Comparison of ENCODE assay signal across 10 mouse cellular contexts in the genomic region with DNA sequence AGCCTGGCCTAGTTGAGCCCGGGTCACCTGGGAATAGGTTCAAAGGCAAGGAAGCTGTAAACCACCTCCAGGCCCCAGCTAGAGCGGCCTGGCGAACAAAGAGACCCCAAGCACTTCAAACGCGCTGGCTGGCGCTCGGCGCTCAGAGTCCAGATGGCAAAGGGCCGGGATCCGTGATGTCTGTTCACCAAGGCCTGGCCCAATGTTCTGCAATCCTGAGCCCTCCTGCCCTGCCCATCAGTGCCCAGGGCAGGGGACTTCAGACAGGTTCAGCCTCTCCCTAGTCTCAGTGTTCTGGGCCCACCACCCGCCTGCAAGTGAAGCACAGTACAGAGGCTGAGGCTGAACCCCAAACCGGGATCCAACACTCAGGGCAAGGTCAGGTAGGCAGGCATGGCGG. TPM values are rescaled to one million over a fixed set of nuclear protein-coding genes. Genes with fewer than 3 reads are reported as not detected.
DNase-seq lines count a peak whose midpoint lies in the region; ATAC-seq and TF ChIP-seq lines count a peak whose summit lies in the region.
"Had no signal": no experiment of that assay in that cellular context is flagged by ENCODE, and none has a peak within 500 bp of the region (broad histone marks: within the 10 kb centered on the region; RNA-seq: fewer than 3 reads in every experiment).

No protein-coding gene starts in this region.

- DNase-seq in 3T3-L1 (ENCODE audit: low read depth, low spot score) = peak; percentile 34
- DNase-seq in midbrain, embryonic 10.5 days (ENCODE audit: low spot score) = peak; percentile 26
- DNase-seq in c-Kit-positive CD71-positive TER-119-positive erythroid progenitor cells, embryonic 14.5 days (ENCODE audit: low spot score) = no peak
- no peak for DNase-seq in adrenal gland, postnatal 10 days
- DNase-seq: heart, postnatal 4 days; left cerebral cortex, postnatal 4 days had no signal

- H3K27me3 ChIP-seq in forebrain, embryonic 12.5 days = peaks cover 69% of the 10 kb centered on the region
- H3K27me3 ChIP-seq in forebrain, embryonic 16.5 days (replicated peaks; ENCODE audit: control insufficient read depth, insufficient read depth, low read length) = peaks cover 53% of the 10 kb centered on the region
- peaks cover 88% of the 10 kb centered on the region for H3K27me3 ChIP-seq in midbrain, embryonic 10.5 days (ENCODE audit: low read depth, poor library complexity, severe bottlenecking)

- H3K4me1 ChIP-seq in forebrain, embryonic 12.5 days = peaks cover 23% of the 10 kb centered on the region
- peaks cover 11% of the 10 kb centered on the region for H3K4me1 ChIP-seq in forebrain, embryonic 16.5 days (replicated peaks; ENCODE audit: control insufficient read depth, insufficient read depth, low read length)
- no peaks in the 10 kb centered on the region for H3K4me1 ChIP-seq in embryonic fibroblast, embryonic 13.5 days (ENCODE audit: control insufficient read depth, insufficient read depth, low read length)
- H3K4me1 ChIP-seq in midbrain, embryonic 10.5 days = peaks cover 31% of the 10 kb centered on the region

- no peaks in the 10 kb centered on the region for H3K36me3 ChIP-seq in forebrain, embryonic 12.5 days (replicated peaks)
- no peaks in the 10 kb centered on the region for H3K36me3 ChIP-seq in forebrain, embryonic 16.5 days (ENCODE audit: control insufficient read depth, insufficient read depth)
- no peaks in the 10 kb centered on the region for H3K36me3 ChIP-seq in midbrain, embryonic 10.5 days

- no peak for ATAC-seq in forebrain, embryonic 12.5 days (ENCODE audit: low FRiP score)
- no peak for ATAC-seq in forebrain, embryonic 16.5 days
- no peak for ATAC-seq in activated CD4-positive, CD25-positive, alpha-beta regulatory T cell, adult 4 months

- no peak for TF ChIP-seq CTCF in embryonic fibroblast, embryonic 13.5 days (IDR thresholded peaks at IDR 0.05; ENCODE audit: borderline replicate concordance, insufficient read depth, low read length)

- H3K4me2 ChIP-seq in forebrain, embryonic 12.5 days = peak overlapping the region; percentile 66
- H3K4me2 ChIP-seq in forebrain, embryonic 16.5 days (ENCODE audit: low read length) = no peak overlapping the region

- WGBS in forebrain, embryonic 12.5 days = 18% methylated on average over 13 of the region's 13 CpGs
- 15% methylated on average over 13 of the region's 13 CpGs for WGBS in forebrain, embryonic 16.5 days
- WGBS in midbrain, embryonic 10.5 days = 21% methylated on average over 13 of the region's 13 CpGs

- TF ChIP-seq POLR2A in embryonic fibroblast, embryonic 13.5 days (IDR thresholded peaks at IDR 0.05; ENCODE audit: low read depth, low read length) = peak; percentile 17; the same call in 1 of the 2 replicates

- no peaks in the 10 kb centered on the region for H3K9me3 ChIP-seq in forebrain, embryonic 12.5 days
- H3K9me3 ChIP-seq in forebrain, embryonic 16.5 days (ENCODE audit: control insufficient read depth, low read length) = no peaks in the 10 kb centered on the region
- H3K9me3 ChIP-seq in midbrain, embryonic 10.5 days (replicated peaks) = no peaks in the 10 kb centered on the region

- H3K4me3 ChIP-seq in forebrain, embryonic 12.5 days (replicated peaks) = peak overlapping the region; percentile 40; the same call in 1 of the 2 replicates
- no peak overlapping the region for H3K4me3 ChIP-seq in forebrain, embryonic 16.5 days (replicated peaks; ENCODE audit: low read length)
- H3K4me3 ChIP-seq in embryonic fibroblast, embryonic 13.5 days (ENCODE audit: insufficient read depth, low read length) = peak overlapping the region; percentile 57
- H3K4me3 ChIP-seq in midbrain, embryonic 10.5 days = peak overlapping the region; percentile 64

- no peak overlapping the region for H3K9ac ChIP-seq in forebrain, embryonic 12.5 days
- H3K9ac ChIP-seq in forebrain, embryonic 16.5 days (replicated peaks; ENCODE audit: low read depth, low read length) = no peak overlapping the region

- no peak overlapping the region for H3K27ac ChIP-seq in forebrain, embryonic 12.5 days
- no peak overlapping the region for H3K27ac ChIP-seq in forebrain, embryonic 16.5 days (ENCODE audit: low read length)
- peak overlapping the region; percentile 76 for H3K27ac ChIP-seq in embryonic fibroblast, embryonic 13.5 days (ENCODE audit: insufficient read depth, low read length)
- H3K27ac ChIP-seq in midbrain, embryonic 10.5 days (replicated peaks) = peak overlapping the region; percentile 67; the same call in 1 of the 2 replicates

RNA-seq across cellular contexts. Expression of gene Twist2, which starts 0.9 kb away (rescaled TPM):
- polyA plus RNA-seq in forebrain, embryonic 12.5 days (2016; fragmentation: Nextera tagmentation; extraction: Ambion mirVana) = 6.2 and 8.8 TPM in 2 replicates
- polyA plus RNA-seq in forebrain, embryonic 16.5 days (2015; fragmentation: Nextera tagmentation; extraction: Ambion mirVana) = 0.52 and 0.68 TPM in 2 replicates
- 57.2 and 67.7 TPM in 2 replicates for polyA plus RNA-seq in embryonic fibroblast, embryonic 13.5 days (2011; ENCODE audit: insufficient read length, low read depth, missing spikeins)
- polyA plus RNA-seq in midbrain, embryonic 10.5 days (2016; fragmentation: Nextera tagmentation; extraction: Ambion mirVana) = 9.4 and 12.3 TPM in 2 replicates
- polyA plus RNA-seq in activated CD4-positive, CD25-positive, alpha-beta regulatory T cell, adult 4 months (2017; shearing (Covaris generic)) = not detected
- 1 to 10 TPM; 4.3 to 4.9 TPM for total RNA-seq in adrenal gland, postnatal 10 days (2021)

Comparison
In these comparisons a context has a peak if more than half of its experiments do, and no peak if none do; other contexts are left out.
1. H3K27ac ChIP-seq: peak in embryonic fibroblast, embryonic 13.5 days (single experiment) and midbrain, embryonic 10.5 days (single experiment); none in forebrain, embryonic 12.5 days (single experiment) and forebrain, embryonic 16.5 days (single experiment).
2. DNase-seq: peak in 3T3-L1 (single experiment) and midbrain, embryonic 10.5 days (single experiment); none in c-Kit-positive CD71-positive TER-119-positive erythroid progenitor cells, embryonic 14.5 days (single experiment) and adrenal gland, postnatal 10 days (single experiment).